Mouse (Mus musculus) macrophage (primary cell): ENCODE measurements around the gene Fras1. TPM values are rescaled to one million over a fixed set of nuclear protein-coding genes. Genes with fewer than 3 reads are reported as not detected.

Source experiments
- H3K27ac ChIP-seq: fragments of 350-480 bp; formaldehyde crosslinking; 2 replicates; pipeline ENCODE4 v1.9.0; 2021
- H3K36me3 ChIP-seq: fragments of 350-480 bp; formaldehyde crosslinking; 2 replicates; pipeline ENCODE4 v1.9.0; 2021; ENCODE audit errors: inconsistent target
- H3K4me3 ChIP-seq: fragments of 350-480 bp; formaldehyde crosslinking; 2 replicates; pipeline ENCODE4 v1.9.0; 2021; ENCODE audit errors: inconsistent target
- H3K79me2 ChIP-seq: fragments of 350-480 bp; formaldehyde crosslinking; 2 replicates; pipeline ENCODE4 v1.9.0; 2021; ENCODE audit errors: inconsistent target
- WGBS: methylation state at CpG from one replicate; pipeline ENCODE4 v1.1.7; 2026; ENCODE audit warnings: inconsistent platforms; ENCODE audit not compliant: missing documents; 5-methylcytosine and 5-hydroxymethylcytosine counted together
- polyA plus RNA-seq: library from polyadenylated mRNA; stranded (reverse); fragments of 250-400 nt; gene quantifications from 3 replicates; pipeline ENCODE4 v1.2.4, GENCODE M21; 2018; ENCODE audit warnings: inconsistent platforms

Fras1 gene
- polyA plus RNA-seq, 1 experiment from 2014 or later: not detected

DNA sequence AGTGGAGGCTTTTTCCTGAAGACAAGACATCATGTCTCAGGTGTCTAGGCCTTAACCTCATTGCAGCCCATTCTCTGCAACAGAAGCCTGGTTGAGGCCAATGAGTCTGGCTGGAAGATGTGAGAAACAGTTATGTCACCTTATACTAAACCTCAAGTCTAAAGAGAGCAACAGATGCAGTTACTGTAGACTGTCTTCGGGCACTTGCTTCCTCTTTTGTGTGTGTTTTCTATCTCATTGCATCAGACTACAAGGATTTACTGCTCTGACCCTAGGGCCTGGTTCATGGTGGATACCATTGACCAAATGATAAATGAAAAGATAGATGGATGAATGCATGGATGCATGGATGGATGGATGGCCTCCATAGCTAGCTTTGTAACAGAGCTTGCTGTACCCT is 388.3 kb downstream of the Fras1 start:
- Histone ChIP-seq H3K27ac (no peak overlapping the region), H3K4me3 (no peak overlapping the region), H3K36me3 (no peaks in the 10 kb centered on the region), H3K79me2 (no peaks in the 10 kb centered on the region)
- 18% methylated on average over 1 of the region's 1 CpGs for WGBS

DNA sequence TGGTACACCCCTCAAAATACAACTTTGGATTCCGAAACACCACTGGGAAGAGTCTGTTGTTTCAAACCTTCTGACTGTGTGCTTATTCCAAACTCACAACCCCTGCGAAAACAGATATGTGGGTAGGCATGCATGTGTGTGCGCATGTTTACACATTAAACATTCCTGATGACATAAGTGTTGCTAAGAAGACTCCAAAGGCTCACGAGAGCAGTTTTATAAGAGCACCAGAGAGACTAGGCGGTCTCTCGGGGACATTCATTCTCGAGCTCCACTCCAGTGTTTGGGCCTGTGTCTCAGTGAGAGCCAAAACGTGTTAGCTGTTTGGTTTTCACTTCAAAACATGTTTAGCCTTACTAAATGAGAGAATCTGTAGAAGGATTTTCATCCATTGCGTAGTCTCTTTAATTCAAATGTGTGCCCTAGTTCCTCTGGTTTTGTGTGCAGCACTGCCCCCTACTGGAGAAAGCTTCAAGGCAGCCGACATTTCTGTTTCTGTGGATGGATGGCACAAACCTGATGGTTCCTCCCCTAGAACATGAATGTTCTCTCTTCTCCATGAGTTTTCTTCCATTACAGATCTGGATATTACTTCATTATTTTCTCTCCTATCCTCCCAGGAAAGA is 395.2 kb downstream of the Fras1 start:
- Histone ChIP-seq H3K4me3 (no peak overlapping the region), H3K79me2 (no peaks in the 10 kb centered on the region), H3K27ac (no peak overlapping the region), H3K36me3 (no peaks in the 10 kb centered on the region)
- 71% methylated on average over 10 of the region's 10 CpGs for WGBS

DNA sequence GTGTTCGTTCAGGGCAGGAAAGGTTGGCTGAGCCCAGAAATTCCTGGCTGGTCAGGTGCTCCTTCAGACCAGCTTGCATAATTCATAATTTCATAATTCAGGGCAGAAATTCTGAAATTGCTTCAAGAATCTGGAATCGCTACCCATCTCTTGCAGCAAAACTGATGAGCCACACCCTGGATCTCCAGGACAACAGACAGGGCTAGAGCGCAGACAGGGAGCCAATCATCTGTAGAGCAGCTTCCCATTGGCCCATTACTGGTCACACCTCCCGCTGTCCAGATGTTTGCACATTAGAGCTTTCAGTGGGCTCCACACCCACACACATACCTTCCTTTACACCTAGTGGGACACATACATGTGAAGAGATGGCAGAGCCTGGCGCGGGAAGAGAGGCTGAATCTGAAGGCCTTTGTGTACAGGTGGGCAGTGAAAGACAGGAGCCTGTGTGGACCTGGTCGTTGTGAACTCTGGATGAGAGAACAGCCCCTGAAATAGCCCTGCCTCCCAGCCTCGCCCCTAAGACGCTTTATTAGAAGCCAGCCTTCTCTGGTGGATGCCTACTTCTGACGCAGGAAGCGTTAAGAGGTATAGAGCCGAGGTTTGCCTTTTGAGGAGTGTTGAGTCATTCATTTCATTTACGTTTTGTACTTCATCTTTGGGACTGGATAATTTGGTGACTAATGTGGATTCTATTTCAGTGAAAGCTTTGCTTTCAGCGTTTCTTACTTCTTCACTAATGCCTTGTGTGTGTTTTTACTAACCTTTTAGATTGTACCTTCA is 409.9 kb downstream of the Fras1 start:
- whole genome bisulfite sequencing: 74% methylated on average over 14 of the region's 14 CpGs
- Histone ChIP-seq H3K36me3 (no peaks in the 10 kb centered on the region), H3K4me3 (no peak overlapping the region), H3K79me2 (no peaks in the 10 kb centered on the region), H3K27ac (no peak overlapping the region)

DNA sequence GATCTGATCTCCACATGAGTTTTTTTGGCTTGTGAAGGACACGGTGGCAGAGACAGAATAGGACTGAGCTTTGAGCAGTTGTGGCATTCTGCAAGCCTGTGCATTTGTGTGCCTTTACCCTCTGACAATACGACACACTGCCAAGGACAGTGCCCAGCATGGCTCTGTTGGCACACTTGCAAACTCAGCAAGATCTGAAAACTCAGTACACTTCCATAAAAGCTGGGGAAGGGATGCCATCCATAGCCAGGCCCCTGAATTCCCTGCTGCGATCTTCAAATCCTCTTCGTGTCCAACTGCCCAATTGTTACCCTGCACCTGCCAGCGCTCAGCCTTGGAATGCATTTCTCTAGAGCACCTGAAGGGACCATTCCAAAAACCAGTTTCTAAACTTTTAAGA is 411.3 kb downstream of the Fras1 start:
- Histone ChIP-seq H3K79me2 (no peaks in the 10 kb centered on the region), H3K27ac (no peak overlapping the region), H3K36me3 (no peaks in the 10 kb centered on the region), H3K4me3 (no peak overlapping the region)
- WGBS: 94% methylated on average over 5 of the region's 5 CpGs

DNA sequence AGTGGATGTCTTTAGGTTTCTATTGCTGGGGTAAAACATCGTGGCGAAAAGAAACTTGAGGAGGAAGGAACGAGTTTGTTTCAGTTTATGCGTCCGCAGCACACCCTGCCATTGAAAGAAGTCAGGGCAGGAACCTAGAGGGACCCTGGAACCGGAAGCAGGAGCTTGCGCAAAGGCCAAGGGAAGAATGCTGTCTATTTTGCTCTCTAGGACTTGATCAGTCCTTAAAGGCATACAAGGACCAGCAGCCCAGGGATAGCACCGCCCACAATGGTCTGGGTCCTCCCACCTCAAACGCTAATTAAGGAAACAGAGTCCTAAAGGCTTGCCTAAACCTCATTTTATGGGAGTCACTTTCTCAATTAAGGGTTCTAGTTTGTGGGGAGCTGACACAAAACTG is 418.7 kb downstream of the Fras1 start:
- WGBS: 5% methylated on average over 9 of the region's 9 CpGs
- H3K27ac ChIP-seq: peak overlapping the region; percentile 86
- peak overlapping the region; percentile 92 for H3K4me3 ChIP-seq
- no peaks in the 10 kb centered on the region for H3K36me3 ChIP-seq
- H3K79me2 ChIP-seq: peaks cover 36% of the 10 kb centered on the region

DNA sequence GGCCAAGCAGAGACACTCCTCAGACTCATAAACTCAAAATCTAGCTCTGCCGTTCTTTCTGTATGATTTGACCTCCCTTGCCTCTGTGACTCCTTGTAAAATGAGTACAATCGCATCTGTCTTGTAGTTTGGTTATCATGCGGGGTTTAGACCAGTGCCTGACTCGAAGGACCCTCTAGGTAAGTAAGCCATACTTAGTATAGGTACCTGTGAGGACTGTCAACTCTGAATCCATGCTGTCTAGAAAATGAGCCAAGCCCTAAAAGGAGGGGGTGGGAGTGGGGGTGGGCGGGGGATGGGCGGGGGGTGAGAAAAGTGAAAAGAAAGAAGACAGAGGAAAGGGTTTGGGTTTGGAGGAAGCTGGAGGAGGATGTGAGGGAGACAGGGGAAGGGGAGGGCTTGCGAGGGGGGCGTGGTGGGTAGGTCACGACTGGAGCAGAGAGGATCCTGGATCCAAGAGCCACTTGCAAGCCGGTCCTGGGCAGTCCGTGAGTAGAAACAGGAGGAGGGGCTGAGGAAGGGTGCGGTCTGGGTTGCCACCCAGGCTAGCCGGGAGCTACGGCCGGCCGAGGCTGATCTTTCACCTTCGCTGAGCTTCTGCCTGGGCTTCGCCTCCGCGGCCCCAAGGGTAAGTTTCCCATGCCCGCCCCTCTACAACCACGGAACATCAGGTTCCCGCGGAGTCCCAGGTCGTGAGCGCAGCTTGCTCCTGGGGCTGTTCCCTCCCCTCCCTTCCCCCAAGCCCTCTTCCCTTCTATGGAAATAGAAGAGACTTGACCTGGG is 419.4 kb downstream of the Fras1 start, which contains the start of gene Anxa3:
Anxa3 (plus strand) TSS at position 404 of the 783 bp plus-strand sequence.
- WGBS: 12% methylated on average over 25 of the region's 26 CpGs

DNA sequence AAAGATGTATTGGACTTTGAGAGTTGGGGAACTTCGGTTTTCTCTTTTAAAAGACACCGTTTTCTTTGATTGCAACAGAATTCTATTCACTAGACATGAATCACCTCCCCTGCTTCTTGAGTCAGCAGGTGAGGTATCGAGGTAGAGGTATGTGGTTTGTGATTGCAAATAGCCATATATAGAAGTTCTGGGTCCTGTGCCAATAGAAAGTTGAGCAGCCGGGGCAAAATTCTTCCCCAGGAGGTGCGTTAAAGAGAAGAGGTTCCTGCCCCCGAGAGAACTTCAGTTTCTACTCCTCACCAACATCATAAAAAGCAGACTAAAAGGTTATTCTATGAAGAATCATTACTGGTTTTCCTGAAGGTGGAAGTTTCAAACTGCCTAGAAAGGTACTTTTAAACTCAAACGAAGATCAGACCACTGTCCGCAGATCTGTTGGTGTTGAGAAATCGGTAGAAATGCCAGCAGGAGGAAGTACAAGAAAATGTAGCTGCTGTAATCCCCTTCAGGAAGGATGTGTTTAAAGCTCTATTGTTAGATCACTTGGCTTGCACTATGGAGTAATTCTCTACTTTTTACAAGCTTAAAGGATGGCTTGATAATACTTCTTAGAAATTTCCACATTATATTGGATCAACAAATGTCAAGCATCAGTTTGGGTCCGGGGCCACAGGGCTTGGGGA is 420.3 kb downstream of the Fras1 start:
- peaks cover 15% of the 10 kb centered on the region; the same call in 1 of the 2 replicates for H3K36me3 ChIP-seq
- H3K4me3 ChIP-seq: peak overlapping the region; percentile 92
- H3K79me2 ChIP-seq: peaks cover 53% of the 10 kb centered on the region
- H3K27ac ChIP-seq: peak overlapping the region; percentile 86
- WGBS: 3% methylated on average over 10 of the region's 10 CpGs

More for the DNA sequence above, 419.4 kb downstream of the Fras1 start, which contains the start of gene Anxa3:
- peaks cover 43% of the 10 kb centered on the region for H3K79me2 ChIP-seq
- peak within 1 kb of the TSS; percentile 92 for H3K4me3 ChIP-seq
- H3K36me3 ChIP-seq: 0 out of 2 replicates have a peak, but pooled peaks cover 6% of the 10 kb centered on the region
- H3K27ac ChIP-seq: peak within 1 kb of the TSS; percentile 86

DNA sequence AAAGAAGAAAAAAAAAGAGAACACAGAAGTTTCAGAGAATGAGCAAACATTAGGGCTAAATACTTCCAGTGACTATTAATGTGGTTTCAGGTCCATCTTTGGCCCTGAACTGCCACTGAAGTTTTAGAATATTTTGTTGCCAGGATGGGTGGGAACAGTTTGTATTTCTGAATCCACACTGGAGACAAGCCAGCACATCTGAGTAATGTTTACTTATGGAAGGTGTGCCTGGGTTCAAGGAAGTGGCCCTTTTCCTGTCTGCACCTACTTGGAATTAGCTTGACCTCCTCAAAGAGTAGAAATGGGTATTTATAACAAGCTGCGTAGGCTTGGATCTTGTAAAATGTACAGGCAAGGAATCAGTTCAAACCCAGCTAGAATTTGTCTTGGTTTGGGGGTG is 422.0 kb downstream of the Fras1 start:
- WGBS: 80% methylated on average over 1 of the region's 1 CpGs
- Histone ChIP-seq H3K79me2 (peaks cover 69% of the 10 kb centered on the region), H3K27ac (no peak overlapping the region), H3K4me3 (no peak overlapping the region), H3K36me3 (peaks cover 19% of the 10 kb centered on the region; the same call in 1 of the 2 replicates)

DNA sequence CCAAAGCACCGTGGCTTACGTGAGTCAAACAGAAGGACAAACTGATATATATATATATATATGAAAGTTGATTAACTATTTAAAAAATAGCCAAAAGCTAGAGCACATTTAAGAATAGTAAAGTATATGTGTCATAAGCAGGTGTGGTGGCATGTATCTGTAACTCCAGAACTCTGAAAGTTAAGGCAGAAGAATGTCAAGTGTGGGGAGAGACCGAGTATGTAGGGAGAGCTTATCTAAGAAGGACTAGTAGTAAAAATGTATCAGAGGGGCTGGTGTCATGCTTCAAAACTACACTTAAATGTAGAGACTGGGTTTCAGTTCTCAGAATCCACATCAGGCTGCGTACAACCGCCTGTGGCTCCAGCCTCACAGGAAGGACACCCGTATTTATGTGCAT is 423.7 kb downstream of the Fras1 start:
- peaks cover 19% of the 10 kb centered on the region; the same call in 1 of the 2 replicates for H3K36me3 ChIP-seq
- peaks cover 86% of the 10 kb centered on the region for H3K79me2 ChIP-seq
- no peak overlapping the region for H3K27ac ChIP-seq
- WGBS: 85% methylated on average over 6 of the region's 6 CpGs
- no peak overlapping the region for H3K4me3 ChIP-seq

DNA sequence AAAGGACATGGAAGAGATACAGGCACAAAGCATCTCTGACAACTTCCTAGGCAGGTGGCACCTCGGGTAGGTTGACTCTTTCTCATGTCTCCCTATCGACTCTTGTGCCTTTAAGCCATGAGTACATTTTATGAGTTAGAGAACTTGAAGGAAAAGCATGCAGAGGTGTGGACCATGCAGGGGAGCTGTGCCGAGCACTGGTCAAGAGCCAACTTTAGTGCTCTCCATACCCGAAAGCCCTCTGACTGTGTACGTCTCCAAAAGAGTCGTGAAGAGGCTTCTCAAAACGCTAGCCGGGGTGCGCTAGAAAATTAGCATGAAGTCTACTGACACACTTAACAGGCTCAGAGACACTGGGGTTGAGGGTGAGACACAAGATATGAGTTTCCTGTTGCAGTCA is 425.4 kb downstream of the Fras1 start:
- H3K79me2 ChIP-seq: peaks cover 94% of the 10 kb centered on the region
- WGBS: 92% methylated on average over 9 of the region's 9 CpGs
- no peak overlapping the region for H3K27ac ChIP-seq
- no peak overlapping the region for H3K4me3 ChIP-seq
- H3K36me3 ChIP-seq: peaks cover 19% of the 10 kb centered on the region; the same call in 1 of the 2 replicates

DNA sequence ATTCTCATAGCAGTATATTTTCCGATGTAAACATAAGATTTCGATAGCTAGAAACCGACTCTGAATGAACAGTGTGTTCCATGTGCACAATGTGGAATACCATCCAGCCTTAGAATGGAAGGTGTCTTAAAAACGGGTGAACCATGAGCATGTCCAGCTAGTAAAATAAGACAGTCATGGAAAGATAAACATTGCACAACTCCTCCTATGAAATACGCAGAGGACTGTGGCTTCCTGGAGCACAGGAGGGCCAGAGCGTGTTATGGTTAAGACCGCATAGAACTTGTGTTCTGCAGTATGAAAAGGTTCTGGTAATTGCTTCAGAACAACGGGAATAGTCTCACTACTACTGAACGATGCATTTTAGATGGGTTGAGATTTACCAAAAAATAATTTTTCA is 426.2 kb downstream of the Fras1 start:
- H3K79me2 ChIP-seq: peaks cover 97% of the 10 kb centered on the region
- WGBS: 79% methylated on average over 7 of the region's 9 CpGs
- H3K4me3 ChIP-seq: no peak overlapping the region
- no peak overlapping the region for H3K27ac ChIP-seq
- H3K36me3 ChIP-seq: peaks cover 19% of the 10 kb centered on the region; the same call in 1 of the 2 replicates

DNA sequence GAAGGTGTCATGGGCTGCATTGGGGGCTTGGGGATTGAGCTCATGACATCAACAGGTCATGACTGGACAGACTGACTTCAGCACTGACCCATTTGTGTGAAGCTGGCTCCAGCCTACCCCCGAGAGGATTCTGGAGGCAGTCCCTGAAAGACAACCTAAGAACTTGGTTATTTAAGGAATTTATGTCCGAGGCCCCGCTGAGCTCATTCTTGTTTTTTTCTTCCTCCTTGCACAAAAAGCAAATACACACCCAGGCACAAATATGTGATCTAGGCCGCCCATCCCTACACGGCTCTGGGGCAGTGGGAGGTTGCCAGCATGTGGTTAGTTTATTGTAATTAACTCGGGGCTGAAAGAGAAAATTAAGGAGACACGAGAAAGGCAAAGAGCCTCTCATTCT is 428.4 kb downstream of the Fras1 start:
- WGBS: 84% methylated on average over 7 of the region's 7 CpGs

DNA sequence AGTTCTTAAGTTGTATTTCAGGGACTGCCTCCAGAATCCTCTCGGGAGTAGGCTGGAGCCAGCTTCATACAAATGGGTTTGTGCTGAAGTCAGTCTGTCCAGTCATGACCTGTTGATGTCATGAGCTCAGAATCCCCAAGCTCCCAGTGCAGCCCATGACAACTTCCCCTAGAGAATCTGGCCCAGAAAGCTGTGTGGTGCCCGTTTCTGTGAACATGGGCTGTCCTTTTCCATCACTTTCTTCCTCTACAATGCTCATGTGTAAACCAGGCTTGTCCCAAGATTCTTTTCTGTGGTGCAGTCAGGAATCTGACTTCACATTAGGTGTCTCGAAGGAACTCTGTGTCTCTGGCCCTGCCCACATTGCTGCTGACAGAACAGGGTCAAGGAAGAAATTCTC is 429.3 kb downstream of the Fras1 start:
- H3K27ac ChIP-seq: peak overlapping the region; percentile 46
- peaks cover 98% of the 10 kb centered on the region for H3K79me2 ChIP-seq
- WGBS: 77% methylated on average over 3 of the region's 3 CpGs
- no peak overlapping the region for H3K4me3 ChIP-seq
- peaks cover 14% of the 10 kb centered on the region; the same call in 1 of the 2 replicates for H3K36me3 ChIP-seq

More for the DNA sequence above, 428.4 kb downstream of the Fras1 start:
- H3K4me3 ChIP-seq: no peak overlapping the region
- H3K27ac ChIP-seq: peak overlapping the region; percentile 31
- H3K36me3 ChIP-seq: peaks cover 19% of the 10 kb centered on the region; the same call in 1 of the 2 replicates
- H3K79me2 ChIP-seq: peaks cover 98% of the 10 kb centered on the region

DNA sequence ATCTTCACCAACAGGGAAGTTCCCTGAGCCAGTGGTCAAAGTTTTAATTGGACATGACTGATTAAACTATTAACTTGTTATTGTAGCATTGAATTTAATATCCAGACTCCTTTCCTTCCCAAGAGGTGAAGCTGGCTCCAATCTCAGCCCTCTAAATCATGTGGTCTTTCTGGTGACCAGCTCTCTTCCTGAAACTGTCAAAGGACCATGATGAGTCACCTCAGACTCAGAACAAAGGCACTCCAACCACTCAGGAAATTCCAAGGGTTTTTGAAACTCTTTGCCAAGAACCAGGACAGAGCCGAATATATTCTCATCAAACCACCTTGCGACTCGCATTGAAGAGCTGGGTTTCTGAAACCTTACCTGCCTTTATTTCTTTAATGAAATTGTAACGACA is 430.5 kb downstream of the Fras1 start:
- H3K4me3 ChIP-seq: no peak overlapping the region
- peaks cover 3% of the 10 kb centered on the region; the same call in 1 of the 2 replicates for H3K36me3 ChIP-seq
- WGBS: 52% methylated on average over 4 of the region's 4 CpGs
- peaks cover 98% of the 10 kb centered on the region for H3K79me2 ChIP-seq
- H3K27ac ChIP-seq: peak overlapping the region; percentile 46
